Mouse (Mus musculus) kidney, adult 2 months (tissue): ENCODE data around the gene Olfr548-ps1.

ENCODE experiments used
- CTCF ChIP-seq: fragments of 200-500 bp; conservative IDR thresholded peaks from 2 replicates; pipeline ENCODE4 v1.5.1; 2011; ENCODE audit warnings: low read depth, mild to moderate bottlenecking, control low read depth, low read length, moderate library complexity, mixed read lengths; ENCODE audit not compliant: insufficient read depth, insufficient read length
- POLR2A ChIP-seq: fragments of 200-500 bp; IDR thresholded peaks from one replicate; pipeline ENCODE4 v1.6.1; 2011; ENCODE audit warnings: low read depth, low read length, control low read depth

GRCm38 (mm10) chr7:102499473-102499872, 41.2 kb upstream of the Olfr548-ps1 start, which contains the start of gene Olfr545:
- TF ChIP-seq POLR2A, result no peak
- TF ChIP-seq CTCF, result no peak
